Mouse (Mus musculus) embryonic facial prominence, embryonic 13.5 days (tissue): ENCODE measurements around the gene Apom. TPM values are rescaled to one million over a fixed set of nuclear protein-coding genes. Genes with fewer than 3 reads are reported as not detected.
"Not testable (repeated sequence)": the region's sequence is repeated elsewhere in the genome, so short reads cannot be mapped to it uniquely, and the experiment has no call there.

Experiments
- ATAC-seq: fragments of 200-750 bp; cut with Nextera tagmentation; 2 replicates; pipeline ENCODE4 v1.8.0; 2017; ENCODE audit warnings: low read depth; ENCODE audit not compliant: insufficient number of reproducible peaks, insufficient read depth, low FRiP score, low TSS enrichment
- H3K27ac ChIP-seq: fragments of 300-500 bp; sonication (generic); 2 replicates; pipeline ENCODE4 v1.5.1; 2015; ENCODE audit warnings: moderate library complexity, mild to moderate bottlenecking, inconsistent platforms
- H3K27me3 ChIP-seq: fragments of 300-500 bp; sonication (generic); 2 replicates; pipeline ENCODE4 v1.6.1; 2015; ENCODE audit warnings: mild to moderate bottlenecking, inconsistent platforms
- H3K36me3 ChIP-seq: fragments of 300-500 bp; sonication (generic); 2 replicates; pipeline ENCODE4 v1.6.1; 2015; ENCODE audit warnings: mild to moderate bottlenecking, inconsistent platforms
- H3K4me1 ChIP-seq: fragments of 300-500 bp; sonication (generic); 2 replicates; pipeline ENCODE4 v1.6.1; 2015; ENCODE audit warnings: inconsistent platforms
- H3K4me2 ChIP-seq: fragments of 300-500 bp; sonication (generic); 2 replicates; pipeline ENCODE4 v1.6.1; 2015; ENCODE audit warnings: moderate library complexity, mild to moderate bottlenecking, inconsistent platforms
- H3K4me3 ChIP-seq: fragments of 300-500 bp; sonication (generic); 2 replicates; pipeline ENCODE4 v1.5.1; 2015; ENCODE audit warnings: mild to moderate bottlenecking, inconsistent platforms
- H3K9ac ChIP-seq: fragments of 300-500 bp; sonication (generic); 2 replicates; pipeline ENCODE4 v1.6.1; 2015; ENCODE audit warnings: mild to moderate bottlenecking, inconsistent platforms
- H3K9me3 ChIP-seq: fragments of 300-500 bp; sonication (generic); 2 replicates; pipeline ENCODE4 v1.6.1; 2016; ENCODE audit warnings: inconsistent platforms
- WGBS: fragments of 180-500 bp; shearing (Covaris S2); methylation state at CpG from one replicate; pipeline ENCODE4 v1.1.7; 2015; ENCODE audit warnings: mixed read lengths; 5-methylcytosine and 5-hydroxymethylcytosine counted together
- polyA plus RNA-seq: library from polyadenylated mRNA; unstranded; fragments of >200 nt; fragmentation: Nextera tagmentation; extraction: Ambion mirVana; gene quantifications from 2 replicates; pipeline ENCODE4 v1.2.1, GENCODE M21; 2015

Apom gene
- polyA plus RNA-seq, 1 experiment from 2014 or later: 0.28 TPM

DNA sequence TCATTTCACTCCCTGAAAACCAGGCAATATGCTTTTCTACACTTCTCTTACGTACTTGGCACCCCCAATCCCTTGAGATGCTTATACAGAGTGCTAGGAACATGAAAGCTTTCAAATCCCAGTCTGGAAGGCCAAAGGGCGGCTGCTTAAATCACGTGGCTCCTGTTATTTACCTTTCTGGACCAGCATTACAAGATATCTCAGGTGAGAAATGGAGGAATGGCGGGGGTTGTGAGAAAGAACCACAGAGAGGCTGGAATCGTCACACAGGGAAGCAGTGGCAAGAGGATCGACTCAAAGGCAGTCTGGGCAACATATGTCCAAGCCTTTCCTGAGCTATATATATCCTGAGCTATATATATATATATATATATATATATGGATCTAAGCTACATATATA lies 6.3 kb downstream of the Apom start:
- Histone ChIP-seq H3K36me3 (peaks cover 41% of the 10 kb centered on the region), H3K9ac (peak overlapping the region; percentile 89), H3K27me3 (no peaks in the 10 kb centered on the region), H3K27ac (peak overlapping the region; percentile 88; the same call in 1 of the 2 replicates), H3K4me2 (peak overlapping the region; percentile 83), H3K4me3 (peak overlapping the region; percentile 82), H3K4me1 (peaks cover 31% of the 10 kb centered on the region), H3K9me3 (no peaks in the 10 kb centered on the region)
- no peak for ATAC-seq
- 29% methylated on average over 6 of the region's 6 CpGs for WGBS

DNA sequence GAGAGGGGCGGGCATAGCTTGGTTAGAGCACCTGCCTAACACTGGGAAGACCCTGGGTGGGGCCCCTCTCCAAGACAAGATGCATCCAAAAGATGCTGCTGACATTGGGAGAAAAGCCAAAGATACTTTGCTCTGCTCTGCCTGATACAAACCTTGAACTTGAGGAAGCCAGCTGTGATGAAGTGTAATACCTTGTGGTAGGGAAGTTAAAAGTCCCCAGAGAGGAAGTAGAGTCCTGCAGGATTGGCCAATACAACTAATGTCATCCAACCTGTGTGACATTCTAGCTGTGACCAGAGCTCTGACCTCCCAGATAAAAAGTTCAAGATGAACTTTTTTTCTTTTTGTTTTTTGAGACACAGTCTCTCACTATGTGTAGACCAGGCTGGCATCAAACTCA lies 6.8 kb downstream of the Apom start:
- ATAC-seq: no peak
- peak overlapping the region; percentile 83; the same call in 1 of the 2 replicates for H3K4me2 ChIP-seq
- no peak overlapping the region; the same call in 1 of the 2 replicates for H3K4me3 ChIP-seq
- no peaks in the 10 kb centered on the region for H3K27me3 ChIP-seq
- H3K4me1 ChIP-seq: peaks cover 35% of the 10 kb centered on the region
- no peaks in the 10 kb centered on the region for H3K9me3 ChIP-seq
- no peak overlapping the region for H3K27ac ChIP-seq
- 95% methylated on average over 1 of the region's 1 CpGs for WGBS
- peaks cover 37% of the 10 kb centered on the region for H3K36me3 ChIP-seq
- H3K9ac ChIP-seq: peak overlapping the region; percentile 89

DNA sequence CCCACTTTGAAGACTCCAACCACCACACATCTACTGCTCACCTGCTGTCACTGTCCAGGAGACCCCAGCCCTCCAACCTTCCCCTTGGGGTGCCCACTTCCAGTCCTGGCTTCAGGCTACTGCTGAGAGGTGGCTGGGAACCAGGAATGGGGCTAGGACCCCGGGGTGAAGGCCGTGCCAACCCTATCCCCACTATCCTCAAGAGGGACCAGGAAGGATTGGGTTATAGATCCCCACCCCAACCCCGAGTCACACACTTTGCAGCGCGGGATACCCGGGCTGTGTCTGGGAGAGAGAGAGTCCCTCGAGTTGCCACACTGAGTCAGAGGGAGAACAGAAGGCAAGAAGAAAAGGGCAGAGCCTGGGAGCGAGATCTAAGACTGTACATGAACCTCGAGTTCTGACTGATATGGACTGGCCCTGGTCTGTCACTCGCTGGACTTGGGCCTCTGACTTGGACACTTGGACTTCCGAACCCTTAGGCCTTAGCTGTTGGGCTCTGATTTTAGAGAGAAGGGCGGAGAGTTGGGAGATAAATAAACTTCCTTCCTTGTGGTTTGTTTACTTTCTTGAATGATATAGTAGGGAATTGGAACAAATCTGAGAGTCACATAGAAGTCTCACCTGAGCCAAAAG lies 7.5 kb downstream of the Apom start:
- H3K4me2 ChIP-seq, ATAC-seq, H3K9ac ChIP-seq, H3K4me3 ChIP-seq, H3K9me3 ChIP-seq, H3K27ac ChIP-seq, H3K27me3 ChIP-seq: not testable (repeated sequence)
- H3K4me1 ChIP-seq: peaks cover 40% of the 10 kb centered on the region
- WGBS: 95% methylated on average over 12 of the region's 12 CpGs
- H3K36me3 ChIP-seq: peaks cover 36% of the 10 kb centered on the region

DNA sequence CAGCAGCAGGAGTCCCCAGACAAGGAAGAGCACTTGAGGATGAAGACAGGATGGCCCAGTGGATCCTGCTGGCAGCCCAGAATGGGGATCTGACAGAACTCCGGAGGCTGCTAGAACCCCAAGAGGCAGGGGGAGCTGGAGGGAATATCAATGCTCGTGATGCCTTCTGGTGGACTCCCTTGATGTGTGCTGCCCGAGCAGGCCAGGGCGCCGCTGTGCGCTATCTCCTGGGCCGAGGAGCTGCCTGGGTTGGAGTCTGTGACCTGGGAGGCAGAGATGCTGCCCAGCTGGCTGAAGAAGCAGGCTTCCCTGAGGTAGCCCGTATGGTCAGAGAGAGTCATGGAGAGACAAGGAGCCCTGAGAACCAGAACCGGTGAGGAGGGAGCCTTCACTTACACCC lies 8.6 kb downstream of the Apom start:
- Histone ChIP-seq H3K4me1 (peaks cover 40% of the 10 kb centered on the region), H3K36me3 (peaks cover 37% of the 10 kb centered on the region)
- H3K4me3 ChIP-seq, ATAC-seq, H3K27ac ChIP-seq, H3K9me3 ChIP-seq, H3K4me2 ChIP-seq, H3K27me3 ChIP-seq, H3K9ac ChIP-seq: not testable (repeated sequence)
- WGBS: 90% methylated on average over 9 of the region's 9 CpGs

DNA sequence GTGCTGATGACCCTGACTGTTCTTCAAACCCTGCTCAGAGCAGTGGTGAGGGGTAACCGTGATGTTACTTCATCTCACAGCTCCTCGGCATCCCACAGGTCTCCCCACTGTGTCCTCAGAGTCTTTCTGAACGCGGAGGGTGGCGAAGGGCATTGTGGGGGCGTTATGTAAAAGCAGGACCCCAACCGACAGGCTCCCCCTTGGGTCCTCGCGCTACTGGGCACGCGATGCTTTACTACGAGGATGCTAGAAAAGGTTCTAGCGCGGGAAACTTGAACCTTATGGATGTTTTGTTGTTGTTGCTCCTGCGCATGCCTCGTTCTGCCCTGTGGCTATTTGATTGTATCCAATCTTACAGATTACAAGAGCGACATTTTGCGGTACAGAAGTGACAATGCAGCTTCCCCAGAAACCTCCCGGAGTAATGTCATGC lies 10.0 kb downstream of the Apom start, which contains the start of gene Csnk2b:
Gene Csnk2b, minus strand, starts transcription at position 183 of the 433 bp plus-strand sequence.
- peak within 1 kb of the TSS; percentile 94 for H3K4me2 ChIP-seq
- H3K27me3 ChIP-seq: no peaks in the 10 kb centered on the region
- H3K27ac ChIP-seq: peak within 1 kb of the TSS; percentile 93
- H3K4me3 ChIP-seq: peak within 1 kb of the TSS; percentile 94
- peak within 1 kb of the TSS; percentile 95 for H3K9ac ChIP-seq
- H3K4me1 ChIP-seq: peaks cover 31% of the 10 kb centered on the region
- ATAC-seq: no peak
- WGBS: under 1% methylated on average over 19 of the region's 19 CpGs
- H3K9me3 ChIP-seq: no peaks in the 10 kb centered on the region
- peaks cover 42% of the 10 kb centered on the region for H3K36me3 ChIP-seq

DNA sequence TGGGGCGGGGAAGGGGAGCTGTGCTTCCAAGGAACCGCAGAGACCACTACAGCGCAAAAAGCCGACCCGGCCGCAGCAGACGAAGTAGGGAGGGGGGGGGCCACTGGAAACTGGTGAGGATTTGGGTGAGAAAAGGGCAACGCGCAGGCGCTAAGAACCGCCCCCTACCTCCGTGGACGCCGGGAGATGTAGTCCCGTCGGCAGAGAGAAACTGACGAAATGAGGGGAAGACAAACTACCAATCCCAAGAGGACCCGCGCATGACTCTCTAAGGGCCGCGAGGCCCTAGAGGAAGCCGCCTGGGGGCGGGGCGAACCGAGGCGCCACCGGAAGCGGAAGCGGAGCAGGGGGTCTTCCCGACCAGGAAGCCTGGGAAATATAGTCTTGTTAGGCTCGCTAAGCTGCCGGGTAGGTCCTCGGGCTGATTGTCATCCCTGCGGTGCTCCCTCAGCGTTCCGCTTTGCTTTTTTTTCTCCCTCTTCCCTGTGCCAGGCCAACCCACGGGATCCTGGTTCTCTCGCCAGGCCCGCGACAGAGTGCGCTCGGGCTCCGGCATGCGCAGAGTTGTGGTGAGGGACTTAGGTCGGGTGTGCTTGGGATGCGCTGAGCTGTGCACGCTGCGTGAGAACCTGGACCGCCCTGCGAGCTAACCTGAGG lies 10.6 kb downstream of the Apom start, which contains the start of gene Gpank1:
Gene Gpank1, plus strand, starts transcription at position 313 of the 657 bp plus-strand sequence.
- Histone ChIP-seq H3K27me3 (no peaks in the 10 kb centered on the region), H3K36me3 (peaks cover 46% of the 10 kb centered on the region), H3K9ac (peak within 1 kb of the TSS; percentile 95), H3K9me3 (no peaks in the 10 kb centered on the region), H3K27ac (peak within 1 kb of the TSS; percentile 93), H3K4me3 (peak within 1 kb of the TSS; percentile 94), H3K4me1 (peaks cover 26% of the 10 kb centered on the region), H3K4me2 (peak within 1 kb of the TSS; percentile 94)
- under 1% methylated on average over 50 of the region's 50 CpGs for WGBS
- ATAC-seq: peak; percentile 89

DNA sequence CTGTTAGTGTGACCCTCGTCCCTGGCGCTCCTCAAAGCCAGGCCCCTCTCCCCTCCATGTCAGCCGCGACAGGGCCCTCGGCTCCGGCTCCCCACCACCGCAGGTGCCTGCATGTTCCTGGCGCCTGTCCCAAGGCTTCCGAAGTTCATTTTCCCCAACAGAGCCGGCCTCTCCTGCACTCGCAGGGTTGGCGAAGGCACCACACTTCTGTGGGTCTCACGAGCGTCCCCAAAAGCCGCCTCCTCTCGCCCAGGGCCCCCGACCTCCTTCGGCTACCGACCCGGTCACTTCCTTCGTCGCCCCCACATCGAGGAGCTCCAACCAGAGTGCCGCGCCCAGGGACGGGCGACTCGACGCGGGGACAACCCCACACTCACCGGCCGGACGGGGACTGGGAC lies 11.1 kb downstream of the Apom start:
- no peak for ATAC-seq
- H3K4me1 ChIP-seq: peaks cover 26% of the 10 kb centered on the region
- peak overlapping the region; percentile 94 for H3K4me3 ChIP-seq
- H3K9me3 ChIP-seq: no peaks in the 10 kb centered on the region
- peaks cover 51% of the 10 kb centered on the region for H3K36me3 ChIP-seq
- peak overlapping the region; percentile 60; the same call in 1 of the 2 replicates for H3K27ac ChIP-seq
- H3K9ac ChIP-seq: peak overlapping the region; percentile 95
- under 1% methylated on average over 33 of the region's 33 CpGs for WGBS
- peak overlapping the region; percentile 94 for H3K4me2 ChIP-seq
- H3K27me3 ChIP-seq: no peaks in the 10 kb centered on the region

DNA sequence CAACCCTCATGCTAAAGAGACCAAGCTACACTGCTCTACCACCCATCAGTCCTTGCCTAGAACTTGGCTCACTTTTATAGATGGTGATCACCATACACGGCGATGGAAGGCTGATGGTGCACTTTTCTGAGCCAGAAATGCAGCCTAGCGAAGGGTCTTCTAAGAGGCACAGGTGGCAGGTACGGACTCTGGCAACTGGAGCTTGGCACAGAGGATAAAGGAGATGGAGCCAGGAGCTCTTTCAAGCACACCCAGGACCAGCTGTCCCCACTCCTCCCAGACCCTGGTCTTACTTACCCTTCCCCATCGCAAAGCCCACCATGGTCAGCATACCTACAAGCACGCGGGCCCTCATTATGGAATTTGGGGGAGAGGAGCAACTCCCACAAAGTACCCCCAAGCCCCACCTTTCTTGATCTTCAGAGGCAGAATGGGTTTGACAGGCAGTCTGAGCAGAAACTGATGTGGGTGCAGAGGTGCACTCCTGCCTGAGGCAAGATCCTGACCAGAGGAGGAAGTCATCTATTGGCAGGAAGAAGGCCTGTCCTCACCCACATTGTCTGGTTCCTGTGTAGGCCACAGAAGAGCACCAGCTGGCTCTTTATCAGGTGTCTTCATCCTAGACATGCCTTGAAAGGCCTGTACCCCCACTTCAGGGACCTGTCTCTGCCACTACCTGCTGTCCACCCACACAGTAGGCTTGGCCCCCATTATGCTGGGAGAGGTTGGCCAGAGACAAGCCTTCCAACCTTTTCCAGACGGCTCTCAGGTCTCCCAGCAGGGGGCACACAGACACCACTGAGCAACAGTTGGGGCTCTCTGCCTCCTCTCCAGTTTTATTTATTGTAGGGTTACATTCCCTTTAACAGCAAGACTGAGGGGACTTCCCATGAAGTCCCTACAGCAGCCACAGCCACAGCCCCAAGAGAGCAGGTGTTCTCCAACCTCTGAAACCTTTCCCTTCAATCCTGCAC lies 16.5 kb downstream of the Apom start, which contains the start of gene Ly6g5b:
Gene Ly6g5b, minus strand, starts transcription at position 383 of the 974 bp plus-strand sequence.
- Histone ChIP-seq H3K4me1 (peaks cover 8% of the 10 kb centered on the region), H3K9me3 (no peaks in the 10 kb centered on the region), H3K27me3 (no peaks in the 10 kb centered on the region), H3K9ac (no peak within 1 kb of the TSS), H3K27ac (no peak within 1 kb of the TSS), H3K36me3 (peaks cover 56% of the 10 kb centered on the region), H3K4me3 (no peak within 1 kb of the TSS), H3K4me2 (no peak within 1 kb of the TSS)
- ATAC-seq: no peak
- WGBS: 85% methylated on average over 8 of the region's 8 CpGs

DNA sequence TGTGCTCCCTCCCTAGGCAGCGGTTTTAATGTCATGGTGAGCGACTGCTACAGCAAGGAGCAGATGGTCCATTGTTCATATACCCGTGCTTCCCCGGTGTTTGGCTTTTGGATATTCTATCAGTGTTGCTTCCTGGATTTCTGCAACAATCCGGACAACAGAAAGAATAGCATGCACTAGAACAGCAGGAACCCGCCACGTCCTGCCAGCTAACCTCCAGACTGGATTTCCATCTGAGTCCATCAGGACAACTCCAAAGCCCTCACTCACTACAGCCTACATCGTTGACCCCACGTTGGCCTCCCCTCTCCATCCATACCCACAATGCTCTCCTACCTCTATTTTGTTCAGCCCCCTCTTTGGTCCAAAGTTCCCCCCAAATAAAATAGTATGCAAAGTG lies 20.1 kb downstream of the Apom start:
- Histone ChIP-seq H3K27me3 (no peaks in the 10 kb centered on the region), H3K4me2 (no peak overlapping the region), H3K4me1 (no peaks in the 10 kb centered on the region), H3K4me3 (no peak overlapping the region), H3K9me3 (no peaks in the 10 kb centered on the region), H3K36me3 (peaks cover 30% of the 10 kb centered on the region), H3K9ac (no peak overlapping the region), H3K27ac (no peak overlapping the region)
- WGBS: 77% methylated on average over 9 of the region's 9 CpGs
- ATAC-seq: no peak

DNA sequence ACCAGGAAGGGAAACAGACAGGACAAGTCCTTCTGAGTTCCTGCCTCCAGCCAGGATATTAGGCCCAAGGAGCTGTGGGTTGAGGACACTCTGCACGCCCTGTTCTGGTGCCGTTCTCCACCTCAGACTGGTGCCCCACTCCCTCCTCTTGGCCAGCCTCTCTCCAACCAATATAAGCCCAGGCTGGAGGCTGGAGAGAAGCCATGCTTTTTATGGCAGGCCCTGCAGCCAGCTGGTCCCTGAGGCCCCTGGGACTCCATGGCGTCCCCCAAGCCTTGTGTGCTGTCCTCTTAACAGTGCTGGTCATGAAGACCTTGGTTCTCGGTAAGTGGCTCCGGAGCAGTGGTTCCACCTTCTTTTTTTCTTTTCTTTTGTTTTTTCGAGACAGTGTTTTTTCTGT lies 23.8 kb downstream of the Apom start, which contains the start of gene Ly6g5c:
Gene Ly6g5c, plus strand, starts transcription at position 183 of the 400 bp plus-strand sequence.
- Histone ChIP-seq H3K4me3 (no peak within 1 kb of the TSS), H3K27ac (no peak within 1 kb of the TSS), H3K4me1 (peaks cover 8% of the 10 kb centered on the region; the same call in 1 of the 2 replicates), H3K4me2 (no peak within 1 kb of the TSS), H3K36me3 (peaks cover 11% of the 10 kb centered on the region), H3K27me3 (no peaks in the 10 kb centered on the region), H3K9ac (no peak within 1 kb of the TSS), H3K9me3 (no peaks in the 10 kb centered on the region)
- no peak for ATAC-seq
- 89% methylated on average over 6 of the region's 6 CpGs for WGBS

DNA sequence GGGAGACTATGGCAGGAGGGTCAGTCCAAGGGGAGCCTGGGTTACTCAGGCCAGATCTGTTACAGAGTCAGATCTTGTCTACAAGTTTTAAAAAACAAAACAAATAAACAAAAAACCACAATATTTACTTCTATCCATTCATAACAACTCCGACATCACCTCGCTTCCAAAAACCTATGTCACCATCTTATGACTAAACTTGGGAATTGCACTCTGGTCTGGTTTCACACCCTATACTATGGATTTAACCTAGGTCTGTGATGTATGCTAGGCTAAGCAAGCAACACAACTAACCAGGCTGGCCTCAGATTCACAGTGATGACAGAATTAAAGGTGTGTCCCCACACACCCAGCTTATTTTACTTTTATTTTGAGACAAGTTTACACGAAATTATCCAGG lies 25.3 kb downstream of the Apom start:
- Histone ChIP-seq H3K36me3 (peaks cover 27% of the 10 kb centered on the region), H3K4me3 (no peak overlapping the region), H3K9me3 (no peaks in the 10 kb centered on the region), H3K4me2 (peak overlapping the region; percentile 39; the same call in 1 of the 2 replicates), H3K4me1 (peaks cover 8% of the 10 kb centered on the region; the same call in 1 of the 2 replicates), H3K27ac (no peak overlapping the region), H3K27me3 (no peaks in the 10 kb centered on the region), H3K9ac (no peak overlapping the region)
- 62% methylated on average over 3 of the region's 3 CpGs for WGBS
- ATAC-seq: no peak
